In genomic region chr4:32571441-32571840, GRCm38 (mm10) we compare ENCODE assay signal across 11 mouse cellular contexts. TPM values are rescaled to one million over a fixed set of nuclear protein-coding genes. Genes with fewer than 3 reads are reported as not detected.
DNase-seq lines count a peak whose midpoint lies in the region; ATAC-seq lines count a peak whose summit lies in the region.
"Had no signal": no experiment of that assay in that cellular context is flagged by ENCODE, and none has a peak within 500 bp of the region (broad histone marks: within the 10 kb centered on the region; RNA-seq: fewer than 3 reads in every experiment).

No protein-coding gene starts in this region.

- WGBS in hindbrain, embryonic 15.5 days = 68% methylated on average over 3 of the region's 3 CpGs
- WGBS in liver, embryonic 15.5 days (ENCODE audit: insufficient replicate concordance) = 34% methylated on average over 3 of the region's 3 CpGs
- 53% methylated on average over 3 of the region's 3 CpGs for WGBS in stomach, embryonic 14.5 days

- no peak overlapping the region for H3K4me3 ChIP-seq in hindbrain, embryonic 15.5 days
- H3K4me3 ChIP-seq in liver, embryonic 15.5 days (replicated peaks) = no peak overlapping the region
- H3K4me3 ChIP-seq in stomach, embryonic 14.5 days (ENCODE audit: low read depth, low read length) = no peak overlapping the region

- peaks cover 5% of the 10 kb centered on the region; the same call in 1 of the 2 replicates for H3K36me3 ChIP-seq in hindbrain, embryonic 15.5 days
- 0 out of 2 replicates have a peak, but pooled peaks cover 2% of the 10 kb centered on the region for H3K36me3 ChIP-seq in liver, embryonic 15.5 days (replicated peaks)
- H3K36me3 ChIP-seq in stomach, embryonic 14.5 days (ENCODE audit: control insufficient read depth, insufficient read depth, low read length) = no peaks in the 10 kb centered on the region
- H3K36me3 ChIP-seq: G1E had no signal

- ATAC-seq in hindbrain, embryonic 15.5 days (ENCODE audit: low FRiP score, low read depth) = no peak
- ATAC-seq in liver, embryonic 15.5 days (ENCODE audit: insufficient read depth) = peak; percentile 26
- ATAC-seq in stomach, embryonic 14.5 days (ENCODE audit: insufficient number of reproducible peaks, insufficient read depth, low FRiP score, low read depth) = no peak

- no peak overlapping the region for H3K9ac ChIP-seq in hindbrain, embryonic 15.5 days
- no peak overlapping the region for H3K9ac ChIP-seq in liver, embryonic 15.5 days
- H3K9ac ChIP-seq in stomach, embryonic 14.5 days (replicated peaks; ENCODE audit: low read depth, low read length) = no peak overlapping the region
- H3K9ac ChIP-seq: lung, embryonic 14.5 days had no signal

- H3K27me3 ChIP-seq in hindbrain, embryonic 15.5 days = no peaks in the 10 kb centered on the region
- no peaks in the 10 kb centered on the region for H3K27me3 ChIP-seq in liver, embryonic 15.5 days
- no peaks in the 10 kb centered on the region for H3K27me3 ChIP-seq in stomach, embryonic 14.5 days (ENCODE audit: control insufficient read depth, insufficient read depth, low read length)

- no peak overlapping the region for H3K4me2 ChIP-seq in hindbrain, embryonic 15.5 days
- H3K4me2 ChIP-seq in liver, embryonic 15.5 days = peak overlapping the region; percentile 19; the same call in 1 of the 2 replicates
- no peak overlapping the region for H3K4me2 ChIP-seq in stomach, embryonic 14.5 days (replicated peaks; ENCODE audit: low read depth, low read length)
- H3K4me2 ChIP-seq: lung, embryonic 14.5 days had no signal

- H3K9me3 ChIP-seq in hindbrain, embryonic 15.5 days = no peaks in the 10 kb centered on the region
- no peaks in the 10 kb centered on the region for H3K9me3 ChIP-seq in liver, embryonic 15.5 days (replicated peaks)
- no peaks in the 10 kb centered on the region for H3K9me3 ChIP-seq in stomach, embryonic 14.5 days (ENCODE audit: control insufficient read depth, low read depth, low read length)
- H3K9me3 ChIP-seq: G1E had no signal

- peaks cover 29% of the 10 kb centered on the region for H3K4me1 ChIP-seq in hindbrain, embryonic 15.5 days (replicated peaks)
- peaks cover 18% of the 10 kb centered on the region for H3K4me1 ChIP-seq in liver, embryonic 15.5 days (replicated peaks)
- H3K4me1 ChIP-seq in stomach, embryonic 14.5 days (ENCODE audit: control insufficient read depth, insufficient read depth, low read length) = peaks cover 16% of the 10 kb centered on the region; the same call in 1 of the 2 replicates

- DNase-seq in lung, postnatal 25 days (ENCODE audit: low spot score) = peak; percentile 16
- DNase-seq in lung, postnatal 14 days = no peak
- no peak for DNase-seq in embryo, embryonic 11 days
- DNase-seq in kidney, adult 9 months = no peak

- H3K27ac ChIP-seq in hindbrain, embryonic 15.5 days (replicated peaks) = 0 out of 2 replicates have a peak overlapping the region, but pooled peaks have one; percentile 30
- H3K27ac ChIP-seq in liver, embryonic 15.5 days (replicated peaks) = peak overlapping the region; percentile 80
- H3K27ac ChIP-seq in stomach, embryonic 14.5 days (ENCODE audit: low read length) = peak overlapping the region; percentile 23; the same call in 1 of the 2 replicates

RNA-seq across cellular contexts. Expression of gene Gja10, which starts 31.1 kb away (rescaled TPM):
- polyA plus RNA-seq in hindbrain, embryonic 15.5 days (2015; fragmentation: Nextera tagmentation; extraction: Ambion mirVana) = 0.21 TPM in 1 of 2 replicates, not detected in the other
- polyA plus RNA-seq in liver, embryonic 15.5 days (2015; fragmentation: Nextera tagmentation; extraction: Ambion mirVana) = 0.05 and 0.06 TPM in 2 replicates
- not detected in 2 replicates for polyA plus RNA-seq in stomach, embryonic 14.5 days (2014; fragmentation: Nextera tagmentation; extraction: Ambion mirVana)
- polyA plus RNA-seq: G1E; heart, embryonic 16.5 days; kidney, embryonic 16.5 days; lung, embryonic 14.5 days had no signal

RNA-seq across cellular contexts. Expression of gene Casp8ap2, which starts 43.8 kb away (rescaled TPM):
- polyA plus RNA-seq in hindbrain, embryonic 15.5 days (2015; fragmentation: Nextera tagmentation; extraction: Ambion mirVana) = 44.1 and 44.2 TPM in 2 replicates
- 26.1 and 26.6 TPM in 2 replicates for polyA plus RNA-seq in liver, embryonic 15.5 days (2015; fragmentation: Nextera tagmentation; extraction: Ambion mirVana)
- polyA plus RNA-seq in stomach, embryonic 14.5 days (2014; fragmentation: Nextera tagmentation; extraction: Ambion mirVana) = 50.2 and 57.1 TPM in 2 replicates

Comparison
In these comparisons a context has a peak if more than half of its experiments do, and no peak if none do; other contexts are left out.
1. H3K27ac ChIP-seq: peak in every context shown above with its lines; median percentile 80 in liver, embryonic 15.5 days; 30 in hindbrain, embryonic 15.5 days; 23 in stomach, embryonic 14.5 days.